Mouse (Mus musculus) layer of hippocampus, postnatal 10 days (tissue): ENCODE results near the gene Wdr81. TPM values are rescaled to one million over a fixed set of nuclear protein-coding genes. Genes with fewer than 3 reads are reported as not detected.

ENCODE experiments used
- DNase-seq, 2 experiments: peaks; one replicate each; pipeline ENCODE4 v3.0.0; 2021; ENCODE audit warnings: low spot score in 2 of 2
- long read RNA-seq: library from polyadenylated mRNA; stranded (forward); transcript quantifications from one replicate; pipeline ENCODE4 v2.0.0, GENCODE M21; 2023
- total RNA-seq, 2 experiments: library from RNA; stranded (reverse); gene quantifications; 2 replicates each; pipeline ENCODE4 v1.2.3; 2021

The Wdr81 gene
- 10 to 100 TPM; 18.7 to 18.9 TPM for total RNA-seq
- long read RNA-seq, full-length matches to known transcripts: 1 of 8 reads
- long read RNA-seq, partial matches to known transcripts: 6 of 8 reads
- long read RNA-seq, other reads (novel, unspliced or antisense): 1 of 8 reads

DNA sequence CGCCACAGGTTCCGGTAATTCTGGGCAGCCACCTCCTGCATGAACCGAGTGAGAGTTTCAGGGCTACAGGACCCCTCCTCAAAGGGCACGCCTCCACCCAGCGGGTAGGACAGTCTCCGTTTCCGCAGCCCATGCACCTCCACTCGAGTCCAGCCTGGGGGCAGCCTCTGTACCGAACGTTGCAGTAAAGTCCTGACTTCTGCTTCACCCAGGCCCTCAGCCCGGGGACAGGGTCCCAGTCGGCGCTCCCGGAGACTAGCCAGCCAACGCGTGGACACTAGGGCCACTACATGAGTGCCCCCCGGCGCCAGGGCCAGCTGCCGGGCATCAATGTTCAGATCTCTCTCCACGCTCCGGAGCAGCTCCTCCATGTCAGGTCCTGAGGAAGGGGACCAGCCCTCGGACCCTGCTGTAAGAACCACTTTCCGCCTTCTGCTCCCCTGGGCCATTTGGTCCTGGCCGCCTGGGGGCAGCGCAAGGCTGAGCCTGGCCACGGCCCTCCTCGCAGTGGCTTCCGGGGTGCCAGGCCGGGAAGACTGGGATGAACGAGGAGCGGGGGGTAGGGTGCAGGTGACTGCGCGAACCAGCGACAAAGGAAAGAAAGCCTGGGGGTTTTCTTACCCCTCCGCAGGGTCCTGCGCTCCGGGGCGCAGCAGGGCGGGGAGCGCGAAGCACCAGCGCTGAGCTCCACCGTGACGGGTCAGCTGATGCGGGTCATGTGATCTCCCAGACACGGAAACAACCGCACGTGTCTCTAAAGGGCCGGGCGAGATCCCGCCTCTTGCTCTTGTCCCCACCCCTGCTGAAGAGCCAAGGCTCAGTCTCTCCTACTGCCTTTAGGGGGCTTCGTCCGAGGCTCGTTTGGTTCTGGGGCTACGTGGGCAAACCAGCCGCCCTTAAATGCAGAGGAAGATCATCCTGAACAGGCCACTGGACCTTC, at the start of gene Wdr81:
Wdr81 (minus strand) TSS at position 727 of the 940 bp plus-strand sequence.
- peak; percentile 77 to 86 for DNase-seq

DNA sequence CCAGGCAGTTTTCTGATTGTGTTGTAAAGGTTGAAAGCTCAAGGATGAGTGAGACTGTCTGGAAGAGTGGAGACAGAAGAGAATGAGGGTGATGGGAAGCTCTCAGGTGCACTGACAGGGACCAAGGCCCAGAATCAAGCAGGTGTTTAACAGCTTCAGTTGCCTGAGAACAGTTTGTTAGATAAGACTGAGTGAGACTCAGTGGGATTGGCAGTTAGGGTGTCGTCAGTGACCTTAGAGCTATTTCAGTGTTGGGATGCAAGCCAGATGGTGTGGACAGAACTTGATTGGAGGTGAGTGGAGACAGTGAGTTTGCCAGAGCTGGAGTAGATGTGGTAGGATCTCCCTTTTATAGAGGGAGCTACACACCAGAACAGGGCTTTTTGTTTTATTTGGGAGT, 43.6 kb upstream of the Wdr81 start:
- no peak for DNase-seq

GRCm38 (mm10) chr11:75494296-75495049, 40.0 kb upstream of the Wdr81 start:
- DNase-seq: no peak

- DNase-seq: no peak
These were observed 33.0 kb upstream of the Wdr81 start for GRCm38 (mm10) chr11:75487496-75487895.

DNA sequence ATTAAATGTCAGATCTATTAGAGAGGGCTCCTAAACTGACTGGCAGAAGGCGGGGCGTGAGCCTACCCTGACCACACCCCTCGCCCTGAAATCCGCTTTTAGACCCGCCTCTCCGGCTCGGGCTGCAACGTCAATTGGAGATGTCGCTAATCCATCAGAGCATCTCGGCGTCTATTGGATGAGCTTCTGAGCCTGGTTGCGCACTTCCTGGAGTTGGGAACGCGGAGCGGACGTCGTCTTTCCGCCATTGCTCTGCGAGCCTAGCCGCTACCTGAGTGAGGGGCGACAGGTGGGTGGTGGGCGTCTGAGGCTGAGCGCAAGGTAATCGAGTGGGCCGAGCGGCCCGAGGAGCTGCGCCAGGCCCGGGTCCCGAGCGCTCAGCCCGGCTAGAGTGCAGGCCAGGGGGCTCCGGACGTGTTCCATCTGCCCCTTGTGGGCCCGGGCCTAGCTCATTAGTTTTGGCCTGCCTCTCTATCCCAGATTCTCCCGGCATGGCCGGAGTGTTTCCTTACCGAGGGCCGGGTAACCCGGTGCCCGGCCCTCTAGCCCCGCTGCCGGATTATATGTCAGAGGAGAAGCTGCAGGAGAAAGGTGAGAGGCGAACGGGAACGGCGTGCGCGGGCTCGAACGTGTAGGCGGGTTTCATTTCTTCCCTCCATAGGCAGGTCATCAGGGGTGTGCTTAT, 32.2 kb upstream of the Wdr81 start, which contains the start of gene Prpf8:
Prpf8 (plus strand) TSS at position 216 of the 685 bp plus-strand sequence.
- peak; percentile 98 to 99 for DNase-seq

GRCm38 (mm10) chr11:75486192-75486591, 31.7 kb upstream of the Wdr81 start:
- DNase-seq: no peak

DNA sequence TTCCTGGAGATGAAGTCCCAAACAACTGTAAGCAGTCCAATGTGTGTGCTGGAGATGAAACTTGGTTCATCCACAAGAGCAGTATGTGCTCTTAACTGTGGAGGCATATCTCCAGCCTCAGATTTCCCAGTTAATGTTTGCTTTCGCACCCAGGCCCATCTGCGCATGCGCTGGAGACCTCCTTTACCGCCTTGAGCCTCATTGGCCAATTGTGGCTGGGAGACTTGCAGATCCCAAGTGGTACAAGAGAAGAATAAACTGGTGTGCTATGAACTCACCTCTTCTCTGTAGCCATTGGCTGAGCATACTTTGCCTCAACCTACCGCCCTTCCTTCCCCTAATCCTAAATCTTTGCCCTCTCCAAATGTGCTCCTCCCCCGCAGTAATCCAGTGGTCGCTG, 18.9 kb upstream of the Wdr81 start:
- DNase-seq: no peak

DNA sequence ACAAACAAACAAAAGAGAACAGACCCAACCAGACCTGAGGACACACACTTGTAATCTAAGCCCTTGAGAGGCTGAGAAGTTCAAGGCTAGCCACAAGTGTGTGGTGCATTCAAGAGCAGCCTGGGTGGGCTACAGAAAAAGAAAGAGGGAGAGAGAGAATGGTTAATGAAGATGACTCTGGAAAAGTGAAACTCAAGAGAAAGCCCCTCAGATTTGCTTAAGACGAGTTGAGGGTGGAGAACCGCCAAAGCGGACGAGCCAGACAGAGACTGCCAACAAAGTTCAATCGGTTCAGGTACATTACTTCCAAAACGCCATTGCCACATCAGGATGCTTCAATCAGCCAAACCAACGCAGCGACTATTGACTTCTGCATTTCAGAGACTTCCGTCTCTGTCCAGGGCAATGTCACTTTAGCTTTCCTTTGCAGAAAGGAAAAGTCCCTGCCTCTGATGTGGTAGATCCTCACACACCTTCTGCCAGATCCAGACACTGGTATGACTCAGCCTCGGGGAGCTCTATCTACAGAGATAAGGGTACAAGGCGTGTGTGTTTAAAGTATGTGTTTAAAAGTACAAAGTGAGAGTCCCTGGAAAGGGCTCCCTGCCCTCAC, 18.1 kb upstream of the Wdr81 start:
- DNase-seq: no peak

GRCm38 (mm10) chr11:75470675-75471074, 16.2 kb upstream of the Wdr81 start:
- DNase-seq: no peak

DNA sequence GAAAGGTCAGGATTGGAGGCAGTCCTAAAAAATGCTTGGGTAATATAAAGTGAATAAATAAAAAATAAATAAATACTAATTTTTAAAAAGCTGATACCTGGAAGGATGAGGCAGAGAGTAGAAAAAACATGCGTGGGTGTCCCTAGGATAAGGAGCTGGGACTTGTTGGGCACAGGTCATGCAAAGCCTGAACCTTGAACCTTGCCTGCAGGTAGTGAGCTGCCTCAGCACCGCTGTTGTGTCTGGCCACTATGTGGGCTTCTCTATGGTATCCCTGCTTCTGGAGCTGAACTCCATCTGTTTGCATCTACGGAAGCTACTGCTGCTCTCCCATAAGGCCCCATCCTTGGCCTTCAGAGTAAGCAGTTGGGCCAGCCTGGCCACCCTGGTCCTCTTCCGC, 14.7 kb upstream of the Wdr81 start:
- DNase-seq: no peak

- no peak for DNase-seq
These were observed 13.9 kb upstream of the Wdr81 start for GRCm38 (mm10) chr11:75468410-75468809.

DNA sequence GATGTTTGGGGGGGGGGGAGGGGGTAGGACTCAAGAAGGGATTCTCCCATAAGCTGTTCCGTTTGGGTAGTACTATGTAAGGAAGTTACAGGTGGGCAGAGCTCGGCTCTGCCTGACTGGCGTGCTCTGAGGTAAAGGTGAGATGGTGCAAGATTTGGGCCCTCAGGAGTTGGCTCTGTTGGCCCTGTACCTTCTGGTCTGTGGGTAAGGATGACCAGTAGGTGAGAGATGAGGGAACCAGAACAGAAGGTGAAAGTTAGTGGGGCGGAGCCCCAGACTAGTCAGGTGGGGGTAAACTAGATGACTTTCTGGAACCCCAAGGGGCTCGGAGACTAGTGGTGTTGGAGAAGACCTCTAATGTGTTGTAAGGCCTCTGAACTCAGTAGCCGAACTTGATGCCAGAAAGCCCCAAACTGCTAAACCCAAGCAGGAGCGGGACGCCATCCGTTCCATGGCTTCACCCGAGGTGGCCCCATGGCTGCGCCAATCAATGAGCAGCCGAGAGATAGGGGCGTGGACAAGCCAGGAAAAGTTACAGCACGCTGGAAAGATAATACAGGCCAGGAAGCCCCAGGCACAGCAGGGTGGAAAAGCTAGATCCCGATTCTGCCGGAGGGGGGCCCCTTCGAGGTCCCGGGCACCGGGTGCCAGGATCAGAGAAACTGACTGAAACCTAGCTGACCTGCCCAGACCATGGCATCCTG, 13.1 kb upstream of the Wdr81 start:
- peak in 1 of 2 experiments; percentile 20 for DNase-seq

GRCm38 (mm10) chr11:75466731-75467505, 12.4 kb upstream of the Wdr81 start:
- no peak for DNase-seq

DNA sequence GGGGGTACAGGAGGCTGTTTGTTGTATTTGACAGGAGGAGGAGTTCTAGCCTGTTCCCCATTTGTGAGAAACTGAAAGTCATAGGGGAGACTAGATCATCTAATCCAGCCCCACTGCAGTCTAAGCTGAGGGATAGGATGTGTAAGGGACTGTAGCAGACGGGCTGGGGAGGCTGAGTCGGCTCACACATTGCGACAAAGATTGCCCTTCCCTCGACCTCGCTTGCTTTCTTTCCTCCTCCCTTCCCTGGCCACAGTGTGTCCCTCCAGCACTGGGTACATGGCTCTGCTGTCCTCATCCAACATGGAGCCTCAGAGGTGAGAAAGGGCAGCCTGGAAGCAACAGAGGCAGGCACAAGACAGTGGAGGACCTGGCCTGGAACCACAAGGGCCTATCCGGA, 10.5 kb upstream of the Wdr81 start:
- DNase-seq: no peak

GRCm38 (mm10) chr11:75464417-75464816, 9.9 kb upstream of the Wdr81 start:
- no peak for DNase-seq

DNA sequence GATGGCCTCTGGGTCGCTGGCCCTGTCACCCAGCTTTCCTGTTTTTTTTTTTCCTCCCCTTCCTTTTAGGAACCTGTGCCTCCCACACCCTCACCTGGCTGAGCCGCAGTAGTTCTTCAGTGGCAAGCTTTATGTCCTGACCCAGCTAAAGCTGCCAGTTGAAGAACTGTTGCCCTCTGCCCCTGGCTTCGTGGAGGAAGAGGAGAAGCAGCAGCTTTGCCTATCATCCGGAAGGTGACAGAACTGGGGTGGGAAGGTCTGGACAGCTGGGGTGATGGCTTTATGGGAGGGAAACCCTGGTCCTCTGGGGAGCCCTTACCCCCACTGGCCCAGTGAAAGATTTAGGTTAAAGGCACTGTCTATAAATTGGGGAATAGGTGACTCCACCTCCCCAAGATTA, 9.1 kb upstream of the Wdr81 start:
- no peak for DNase-seq

- peak; percentile 60 to 75 for DNase-seq
These were observed 8.4 kb upstream of the Wdr81 start for GRCm38 (mm10) chr11:75462865-75463336.

DNA sequence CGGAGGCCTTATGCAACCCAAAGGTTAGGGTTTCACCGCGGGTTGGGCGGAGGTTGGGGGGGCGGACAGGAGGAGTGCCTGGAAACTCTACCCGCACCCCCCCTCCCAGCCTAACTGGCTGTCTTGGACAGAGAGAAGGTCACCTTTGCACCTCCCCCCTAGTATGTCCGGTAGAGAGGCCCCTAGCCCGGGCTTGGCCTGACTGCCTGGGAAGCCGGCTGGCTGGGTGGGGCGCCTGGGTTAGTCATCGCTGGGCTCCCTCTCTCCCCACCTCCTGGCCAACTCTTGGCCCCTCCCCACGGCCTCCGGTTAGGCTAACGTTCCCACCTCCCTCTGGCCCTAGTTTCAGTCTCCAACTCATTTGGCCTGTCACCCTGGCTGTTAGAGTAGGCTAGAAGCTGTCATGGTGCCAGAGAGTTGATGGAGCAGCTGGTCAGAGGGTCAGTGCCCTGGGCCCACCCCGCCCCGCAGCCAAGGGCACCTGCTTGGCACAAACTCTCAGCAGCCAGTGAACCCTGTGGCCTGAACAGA, 7.8 kb upstream of the Wdr81 start:
- DNase-seq: peak; percentile 48 to 56

GRCm38 (mm10) chr11:75461743-75462252, 7.3 kb upstream of the Wdr81 start:
- DNase-seq: peak in 1 of 2 experiments; percentile 53
